Mouse (Mus musculus): ENCODE data around the gene Zfp771. TPM values are rescaled to one million over a fixed set of nuclear protein-coding genes. Genes with fewer than 3 reads are reported as not detected.

Zfp771 gene
- polyA plus RNA-seq, 1 experiment from 2014 or later, result 57.4 TPM

Other genes starting within 250 kb of the Zfp771 start
- 4.5 and 5.2 TPM in 2 replicates for gene Mvp, start 229.7 kb upstream of the Zfp771 start, polyA plus RNA-seq (2015; fragmentation: Nextera tagmentation; extraction: Ambion mirVana)
- 0.45 and 1.1 TPM in 2 replicates for gene Pagr1b, start 227.8 kb upstream of the Zfp771 start, polyA plus RNA-seq (2015; fragmentation: Nextera tagmentation; extraction: Ambion mirVana)
- gene Pagr1a, start 226.9 kb upstream of the Zfp771 start, polyA plus RNA-seq (2015; fragmentation: Nextera tagmentation; extraction: Ambion mirVana), result 41.8 and 53.4 TPM in 2 replicates
- 66.8 and 73.4 TPM in 2 replicates for gene Gm42742, start 223.2 kb upstream of the Zfp771 start, polyA plus RNA-seq (2015; fragmentation: Nextera tagmentation; extraction: Ambion mirVana)
- 18.3 and 19.2 TPM in 2 replicates for gene Prrt2, start 223.1 kb upstream of the Zfp771 start, polyA plus RNA-seq (2015; fragmentation: Nextera tagmentation; extraction: Ambion mirVana)
- 59.8 and 60.8 TPM in 2 replicates for gene Maz, start 217.2 kb upstream of the Zfp771 start, polyA plus RNA-seq (2015; fragmentation: Nextera tagmentation; extraction: Ambion mirVana)
- gene Kif22, start 201.8 kb upstream of the Zfp771 start, polyA plus RNA-seq (2015; fragmentation: Nextera tagmentation; extraction: Ambion mirVana), result 30.2 and 32.6 TPM in 2 replicates
- not detected in 2 replicates for gene Zg16, start 156.9 kb upstream of the Zfp771 start, polyA plus RNA-seq (2015; fragmentation: Nextera tagmentation; extraction: Ambion mirVana)
- gene AI467606, start 152.9 kb upstream of the Zfp771 start, polyA plus RNA-seq (2015; fragmentation: Nextera tagmentation; extraction: Ambion mirVana), result 1.5 and 2.1 TPM in 2 replicates
- gene Qprt, start 122.0 kb upstream of the Zfp771 start, polyA plus RNA-seq (2015; fragmentation: Nextera tagmentation; extraction: Ambion mirVana), result 0.54 and 0.68 TPM in 2 replicates
- 0.06 and 0.09 TPM in 2 replicates for gene Spn, start 106.5 kb upstream of the Zfp771 start, polyA plus RNA-seq (2015; fragmentation: Nextera tagmentation; extraction: Ambion mirVana)
- 83.1 and 84.6 TPM in 2 replicates for gene Cd2bp2, start 48.2 kb upstream of the Zfp771 start, polyA plus RNA-seq (2015; fragmentation: Nextera tagmentation; extraction: Ambion mirVana)
- gene Tbc1d10b, start 35.8 kb upstream of the Zfp771 start, polyA plus RNA-seq (2015; fragmentation: Nextera tagmentation; extraction: Ambion mirVana), result 28.0 and 31.3 TPM in 2 replicates
- gene Mylpf, start 35.4 kb upstream of the Zfp771 start, polyA plus RNA-seq (2015; fragmentation: Nextera tagmentation; extraction: Ambion mirVana), result 11.0 and 15.5 TPM in 2 replicates
- gene Zfp553, start 11.2 kb upstream of the Zfp771 start, polyA plus RNA-seq (2015; fragmentation: Nextera tagmentation; extraction: Ambion mirVana), result 58.8 and 61.9 TPM in 2 replicates
- 21.8 and 23.1 TPM in 2 replicates for gene Sept1, start 11.1 kb upstream of the Zfp771 start, polyA plus RNA-seq (2015; fragmentation: Nextera tagmentation; extraction: Ambion mirVana)
- 121 and 124 TPM in 2 replicates for gene Dctpp1, start 16.4 kb downstream of the Zfp771 start, polyA plus RNA-seq (2015; fragmentation: Nextera tagmentation; extraction: Ambion mirVana)
- gene Sephs2, start 29.8 kb downstream of the Zfp771 start, polyA plus RNA-seq (2015; fragmentation: Nextera tagmentation; extraction: Ambion mirVana), result 59.7 and 60.7 TPM in 2 replicates
- gene Itgal, start 52.0 kb downstream of the Zfp771 start, polyA plus RNA-seq (2015; fragmentation: Nextera tagmentation; extraction: Ambion mirVana), result 0.32 and 0.38 TPM in 2 replicates
- gene Zfp768, start 101.3 kb downstream of the Zfp771 start, polyA plus RNA-seq (2015; fragmentation: Nextera tagmentation; extraction: Ambion mirVana), result 17.1 and 17.3 TPM in 2 replicates
- gene Zfp747, start 131.8 kb downstream of the Zfp771 start, polyA plus RNA-seq (2015; fragmentation: Nextera tagmentation; extraction: Ambion mirVana), result 8.1 and 8.6 TPM in 2 replicates
- 5.4 and 5.7 TPM in 2 replicates for gene 9130019O22Rik, start 142.9 kb downstream of the Zfp771 start, polyA plus RNA-seq (2015; fragmentation: Nextera tagmentation; extraction: Ambion mirVana)
- 7.7 TPM in 2 replicates for gene E430018J23Rik, start 149.4 kb downstream of the Zfp771 start, polyA plus RNA-seq (2015; fragmentation: Nextera tagmentation; extraction: Ambion mirVana)
- 4.0 and 4.8 TPM in 2 replicates for gene Zfp764, start 162.5 kb downstream of the Zfp771 start, polyA plus RNA-seq (2015; fragmentation: Nextera tagmentation; extraction: Ambion mirVana)
- 34.1 and 35.0 TPM in 2 replicates for gene Zfp688, start 177.8 kb downstream of the Zfp771 start, polyA plus RNA-seq (2015; fragmentation: Nextera tagmentation; extraction: Ambion mirVana)
- gene Zfp689, start 204.9 kb downstream of the Zfp771 start, polyA plus RNA-seq (2015; fragmentation: Nextera tagmentation; extraction: Ambion mirVana), result 15.0 and 16.2 TPM in 2 replicates
- 40.5 and 44.0 TPM in 2 replicates for gene Prr14, start 215.3 kb downstream of the Zfp771 start, polyA plus RNA-seq (2015; fragmentation: Nextera tagmentation; extraction: Ambion mirVana)
- 10.8 and 13.7 TPM in 2 replicates for gene Fbrs, start 234.9 kb downstream of the Zfp771 start, polyA plus RNA-seq (2015; fragmentation: Nextera tagmentation; extraction: Ambion mirVana)